ENCODE assay signal across 9 mouse cellular contexts in the genomic region with DNA sequence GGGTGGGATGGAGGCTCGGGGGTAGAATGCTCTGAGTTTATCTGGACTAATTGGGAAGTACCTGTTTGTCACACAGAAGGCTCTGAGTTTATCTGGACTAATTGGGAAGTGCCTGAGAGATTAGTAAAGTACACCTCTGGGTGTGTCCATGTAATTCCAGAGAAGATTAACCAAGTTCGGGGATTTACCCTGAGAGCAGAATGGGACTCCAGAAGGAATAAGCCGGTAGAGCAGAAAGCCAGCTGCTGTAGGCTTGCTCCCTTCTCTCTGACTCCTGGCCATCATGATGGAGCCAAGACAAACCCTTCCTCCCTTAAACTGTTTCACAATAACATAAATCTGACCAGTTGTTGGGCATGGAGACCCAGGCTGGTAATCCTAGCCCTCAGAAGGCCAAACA. TPM values are rescaled to one million over a fixed set of nuclear protein-coding genes. Genes with fewer than 3 reads are reported as not detected.
DNase-seq lines count a peak whose midpoint lies in the region; ATAC-seq and TF ChIP-seq lines count a peak whose summit lies in the region.
"Had no signal": no experiment of that assay in that cellular context is flagged by ENCODE, and none has a peak within 500 bp of the region (broad histone marks: within the 10 kb centered on the region; RNA-seq: fewer than 3 reads in every experiment).

No protein-coding gene starts in this region.

- no peak overlapping the region for H3K4me2 ChIP-seq in hindbrain, embryonic 16.5 days (ENCODE audit: low read length)
- H3K4me2 ChIP-seq in embryonic facial prominence, embryonic 12.5 days (replicated peaks), result 0 out of 2 replicates have a peak overlapping the region, but pooled peaks have one; percentile 7
- H3K4me2 ChIP-seq in hindbrain, postnatal 0 days (ENCODE audit: low read depth, low read length), result peak overlapping the region; percentile 58; the same call in 1 of the 2 replicates
- H3K4me2 ChIP-seq in midbrain, embryonic 15.5 days, result no peak overlapping the region

- no peaks in the 10 kb centered on the region for H3K9me3 ChIP-seq in hindbrain, embryonic 10.5 days
- H3K9me3 ChIP-seq in hindbrain, embryonic 16.5 days (ENCODE audit: control insufficient read depth, low read length), result no peaks in the 10 kb centered on the region
- no peaks in the 10 kb centered on the region for H3K9me3 ChIP-seq in embryonic facial prominence, embryonic 12.5 days
- no peaks in the 10 kb centered on the region for H3K9me3 ChIP-seq in hindbrain, postnatal 0 days (ENCODE audit: low read length)
- no peaks in the 10 kb centered on the region for H3K9me3 ChIP-seq in midbrain, embryonic 15.5 days

- no peaks in the 10 kb centered on the region for H3K27me3 ChIP-seq in hindbrain, embryonic 10.5 days (ENCODE audit: insufficient read depth, poor library complexity, severe bottlenecking)
- H3K27me3 ChIP-seq in hindbrain, embryonic 16.5 days (replicated peaks; ENCODE audit: control insufficient read depth, insufficient read depth, low read length), result no peaks in the 10 kb centered on the region
- no peaks in the 10 kb centered on the region for H3K27me3 ChIP-seq in embryonic facial prominence, embryonic 12.5 days
- no peaks in the 10 kb centered on the region for H3K27me3 ChIP-seq in hindbrain, postnatal 0 days (ENCODE audit: insufficient read depth, low read length)
- no peaks in the 10 kb centered on the region for H3K27me3 ChIP-seq in midbrain, embryonic 15.5 days (replicated peaks)

- peak overlapping the region; percentile 73; the same call in 1 of the 2 replicates for H3K27ac ChIP-seq in hindbrain, embryonic 10.5 days
- no peak overlapping the region; the same call in 1 of the 2 replicates for H3K27ac ChIP-seq in hindbrain, embryonic 16.5 days (ENCODE audit: low read depth, low read length)
- peak overlapping the region; percentile 90 for H3K27ac ChIP-seq in embryonic facial prominence, embryonic 12.5 days
- peak overlapping the region; percentile 70 for H3K27ac ChIP-seq in hindbrain, postnatal 0 days
- H3K27ac ChIP-seq in midbrain, embryonic 15.5 days, result peak overlapping the region; percentile 77; the same call in 1 of the 2 replicates

- no peak for DNase-seq in hindbrain, embryonic 10.5 days (ENCODE audit: low spot score)
- no peak for DNase-seq in hindbrain, postnatal 0 days (ENCODE audit: low spot score)
- no peak for DNase-seq in urinary bladder, postnatal 4 days (ENCODE audit: low spot score in 2 of 2)
- DNase-seq in layer of hippocampus, postnatal 10 days (ENCODE audit: low spot score in 2 of 2), result no peak
- no peak for DNase-seq in Muller cell, postnatal 12 days (ENCODE audit: inconsistent ontology term)
- DNase-seq: thymus, postnatal 25 days had no signal

- no peak overlapping the region for H3K9ac ChIP-seq in hindbrain, embryonic 16.5 days (ENCODE audit: low read depth, low read length)
- H3K9ac ChIP-seq in embryonic facial prominence, embryonic 12.5 days, result no peak overlapping the region
- no peak overlapping the region for H3K9ac ChIP-seq in hindbrain, postnatal 0 days (replicated peaks; ENCODE audit: low read length)
- no peak overlapping the region for H3K9ac ChIP-seq in midbrain, embryonic 15.5 days

- no peak for ATAC-seq in hindbrain, embryonic 16.5 days
- no peak for ATAC-seq in embryonic facial prominence, embryonic 12.5 days (ENCODE audit: insufficient number of reproducible peaks, insufficient read depth, low FRiP score, low TSS enrichment)
- no peak for ATAC-seq in hindbrain, postnatal 0 days
- ATAC-seq in midbrain, embryonic 15.5 days (replicated peaks), result no peak

- H3K4me1 ChIP-seq in hindbrain, embryonic 10.5 days (replicated peaks), result peaks cover 54% of the 10 kb centered on the region
- H3K4me1 ChIP-seq in hindbrain, embryonic 16.5 days (ENCODE audit: control insufficient read depth, insufficient read depth, low read depth, low read length), result peaks cover 49% of the 10 kb centered on the region
- H3K4me1 ChIP-seq in embryonic facial prominence, embryonic 12.5 days, result peaks cover 51% of the 10 kb centered on the region
- peaks cover 29% of the 10 kb centered on the region for H3K4me1 ChIP-seq in hindbrain, postnatal 0 days (ENCODE audit: insufficient read depth, low read length)
- peaks cover 50% of the 10 kb centered on the region for H3K4me1 ChIP-seq in midbrain, embryonic 15.5 days

- H3K4me3 ChIP-seq in hindbrain, embryonic 10.5 days, result no peak overlapping the region
- no peak overlapping the region for H3K4me3 ChIP-seq in hindbrain, embryonic 16.5 days (ENCODE audit: low read length)
- no peak overlapping the region for H3K4me3 ChIP-seq in embryonic facial prominence, embryonic 12.5 days
- H3K4me3 ChIP-seq in hindbrain, postnatal 0 days (ENCODE audit: low read length), result no peak overlapping the region
- no peak overlapping the region for H3K4me3 ChIP-seq in midbrain, embryonic 15.5 days

- TF ChIP-seq CTCF in hindbrain, postnatal 0 days (IDR thresholded peaks at IDR 0.05; ENCODE audit: low read depth), result no peak

- peaks cover 28% of the 10 kb centered on the region for H3K36me3 ChIP-seq in hindbrain, embryonic 10.5 days
- H3K36me3 ChIP-seq in hindbrain, embryonic 16.5 days (ENCODE audit: control insufficient read depth, insufficient read depth, low read length), result peaks cover 5% of the 10 kb centered on the region
- peaks cover 14% of the 10 kb centered on the region for H3K36me3 ChIP-seq in embryonic facial prominence, embryonic 12.5 days
- peaks cover 18% of the 10 kb centered on the region for H3K36me3 ChIP-seq in hindbrain, postnatal 0 days (ENCODE audit: insufficient read depth, low read length)
- H3K36me3 ChIP-seq in midbrain, embryonic 15.5 days (replicated peaks), result peaks cover 12% of the 10 kb centered on the region

- WGBS in hindbrain, embryonic 10.5 days, result 62% methylated on average over 3 of the region's 3 CpGs
- 63% methylated on average over 3 of the region's 3 CpGs for WGBS in hindbrain, embryonic 16.5 days
- 37% methylated on average over 3 of the region's 3 CpGs for WGBS in embryonic facial prominence, embryonic 12.5 days
- 47% methylated on average over 3 of the region's 3 CpGs for WGBS in hindbrain, postnatal 0 days
- WGBS in midbrain, embryonic 15.5 days, result 34% methylated on average over 3 of the region's 3 CpGs

RNA-seq across cellular contexts. Expression of a gene that starts 25.5 kb away (rescaled TPM):
- polyA plus RNA-seq in hindbrain, embryonic 10.5 days (2016; fragmentation: Nextera tagmentation; extraction: Ambion mirVana), result 6.0 and 6.4 TPM in 2 replicates
- 5.1 and 5.2 TPM in 2 replicates for polyA plus RNA-seq in hindbrain, embryonic 16.5 days (2015; fragmentation: Nextera tagmentation; extraction: Ambion mirVana)
- polyA plus RNA-seq in embryonic facial prominence, embryonic 12.5 days (2016; fragmentation: Nextera tagmentation; extraction: Ambion mirVana), result 6.1 and 6.3 TPM in 2 replicates
- 3.1 and 3.7 TPM in 2 replicates for total RNA-seq in hindbrain, postnatal 0 days (2014; rRNA removed)
- 2.9 and 3.0 TPM in 2 replicates for polyA plus RNA-seq in hindbrain, postnatal 0 days (2015; fragmentation: Nextera tagmentation; extraction: Ambion mirVana)
- polyA plus RNA-seq in midbrain, embryonic 15.5 days (2015; fragmentation: Nextera tagmentation; extraction: Ambion mirVana), result 5.7 and 5.9 TPM in 2 replicates
- 1 to 10 TPM; 3.4 TPM for total RNA-seq in layer of hippocampus, postnatal 10 days (2021)

RNA-seq across cellular contexts. Expression of a gene that starts 26.4 kb away (rescaled TPM):
- 28.8 and 34.4 TPM in 2 replicates for polyA plus RNA-seq in hindbrain, embryonic 10.5 days (2016; fragmentation: Nextera tagmentation; extraction: Ambion mirVana)
- polyA plus RNA-seq in hindbrain, embryonic 16.5 days (2015; fragmentation: Nextera tagmentation; extraction: Ambion mirVana), result 55.0 and 60.6 TPM in 2 replicates
- 30.2 and 31.5 TPM in 2 replicates for polyA plus RNA-seq in embryonic facial prominence, embryonic 12.5 days (2016; fragmentation: Nextera tagmentation; extraction: Ambion mirVana)
- total RNA-seq in hindbrain, postnatal 0 days (2014; rRNA removed), result 64.3 and 69.6 TPM in 2 replicates
- 44.4 and 46.4 TPM in 2 replicates for polyA plus RNA-seq in hindbrain, postnatal 0 days (2015; fragmentation: Nextera tagmentation; extraction: Ambion mirVana)
- polyA plus RNA-seq in midbrain, embryonic 15.5 days (2015; fragmentation: Nextera tagmentation; extraction: Ambion mirVana), result 55.3 and 60.1 TPM in 2 replicates
- total RNA-seq in layer of hippocampus, postnatal 10 days (2021), result 10 to 100 TPM; 46.0 to 48.9 TPM

RNA-seq across cellular contexts. Expression of a gene that starts 29.1 kb away (rescaled TPM):
- polyA plus RNA-seq in hindbrain, embryonic 10.5 days (2016; fragmentation: Nextera tagmentation; extraction: Ambion mirVana), result 26.3 and 32.3 TPM in 2 replicates
- polyA plus RNA-seq in hindbrain, embryonic 16.5 days (2015; fragmentation: Nextera tagmentation; extraction: Ambion mirVana), result 56.4 and 59.8 TPM in 2 replicates
- polyA plus RNA-seq in embryonic facial prominence, embryonic 12.5 days (2016; fragmentation: Nextera tagmentation; extraction: Ambion mirVana), result 36.1 and 36.9 TPM in 2 replicates
- 41.3 and 45.5 TPM in 2 replicates for total RNA-seq in hindbrain, postnatal 0 days (2014; rRNA removed)
- 55.6 and 57.0 TPM in 2 replicates for polyA plus RNA-seq in hindbrain, postnatal 0 days (2015; fragmentation: Nextera tagmentation; extraction: Ambion mirVana)
- 51.3 and 54.2 TPM in 2 replicates for polyA plus RNA-seq in midbrain, embryonic 15.5 days (2015; fragmentation: Nextera tagmentation; extraction: Ambion mirVana)
- 10 to 100 TPM; 42.0 to 42.5 TPM for total RNA-seq in layer of hippocampus, postnatal 10 days (2021)

RNA-seq across cellular contexts. Expression of a gene that starts 36.7 kb away (rescaled TPM):
- polyA plus RNA-seq in hindbrain, embryonic 10.5 days (2016; fragmentation: Nextera tagmentation; extraction: Ambion mirVana), result not detected in 2 replicates
- 0.76 and 0.93 TPM in 2 replicates for polyA plus RNA-seq in hindbrain, embryonic 16.5 days (2015; fragmentation: Nextera tagmentation; extraction: Ambion mirVana)
- 1.3 and 1.4 TPM in 2 replicates for polyA plus RNA-seq in embryonic facial prominence, embryonic 12.5 days (2016; fragmentation: Nextera tagmentation; extraction: Ambion mirVana)
- 0.31 and 0.58 TPM in 2 replicates for total RNA-seq in hindbrain, postnatal 0 days (2014; rRNA removed)
- polyA plus RNA-seq in hindbrain, postnatal 0 days (2015; fragmentation: Nextera tagmentation; extraction: Ambion mirVana), result 0.80 and 0.93 TPM in 2 replicates
- 0.44 and 0.83 TPM in 2 replicates for polyA plus RNA-seq in midbrain, embryonic 15.5 days (2015; fragmentation: Nextera tagmentation; extraction: Ambion mirVana)
- 1 to 10 TPM; 2.4 to 2.9 TPM for total RNA-seq in layer of hippocampus, postnatal 10 days (2021)

RNA-seq across cellular contexts. Expression of a gene that starts 43.1 kb away (rescaled TPM):
- polyA plus RNA-seq in hindbrain, embryonic 10.5 days (2016; fragmentation: Nextera tagmentation; extraction: Ambion mirVana), result 41.4 and 66.7 TPM in 2 replicates
- polyA plus RNA-seq in hindbrain, embryonic 16.5 days (2015; fragmentation: Nextera tagmentation; extraction: Ambion mirVana), result 161 and 196 TPM in 2 replicates
- polyA plus RNA-seq in embryonic facial prominence, embryonic 12.5 days (2016; fragmentation: Nextera tagmentation; extraction: Ambion mirVana), result 53.9 and 54.6 TPM in 2 replicates
- 458 and 481 TPM in 2 replicates for total RNA-seq in hindbrain, postnatal 0 days (2014; rRNA removed)
- 220 and 233 TPM in 2 replicates for polyA plus RNA-seq in hindbrain, postnatal 0 days (2015; fragmentation: Nextera tagmentation; extraction: Ambion mirVana)
- 116 and 117 TPM in 2 replicates for polyA plus RNA-seq in midbrain, embryonic 15.5 days (2015; fragmentation: Nextera tagmentation; extraction: Ambion mirVana)
- total RNA-seq in layer of hippocampus, postnatal 10 days (2021), result 100 to 1,000 TPM; 163 to 168 TPM

Comparison
In these comparisons a context has a peak if more than half of its experiments do, and no peak if none do; other contexts are left out.
1. H3K4me2 ChIP-seq: peak in embryonic facial prominence, embryonic 12.5 days (single experiment) and hindbrain, postnatal 0 days (single experiment); none in hindbrain, embryonic 16.5 days (single experiment) and midbrain, embryonic 15.5 days (single experiment).